Mouse (Mus musculus) kidney, adult 2 months (tissue): ENCODE data around the gene Gpr62.

Source experiments
- CTCF ChIP-seq: fragments of 200-500 bp; conservative IDR thresholded peaks from 2 replicates; pipeline ENCODE4 v1.5.1; 2011; ENCODE audit warnings: low read depth, mild to moderate bottlenecking, control low read depth, low read length, moderate library complexity, mixed read lengths; ENCODE audit not compliant: insufficient read depth, insufficient read length
- POLR2A ChIP-seq: fragments of 200-500 bp; IDR thresholded peaks from one replicate; pipeline ENCODE4 v1.6.1; 2011; ENCODE audit warnings: low read depth, low read length, control low read depth

- TF ChIP-seq CTCF (no peak), POLR2A (no peak)
Measured at GRCm38 (mm10) chr9:106444836-106445235, 20.9 kb downstream of the Gpr62 start.
